In genomic region chr11:6063501-6064214, GRCm38 (mm10) we compare ENCODE assay signal across 11 mouse cellular contexts. TPM values are rescaled to one million over a fixed set of nuclear protein-coding genes. Genes with fewer than 3 reads are reported as not detected.
DNase-seq lines count a peak whose midpoint lies in the region; ATAC-seq and TF ChIP-seq lines count a peak whose summit lies in the region.
"Had no signal": no experiment of that assay in that cellular context is flagged by ENCODE, and none has a peak within 500 bp of the region (broad histone marks: within the 10 kb centered on the region; RNA-seq: fewer than 3 reads in every experiment).

No protein-coding gene starts in this region.

- H3K4me1 ChIP-seq in hindbrain, embryonic 11.5 days (replicated peaks; ENCODE audit: control insufficient read depth, insufficient read depth, low read length) = peaks cover 5% of the 10 kb centered on the region; the same call in 1 of the 2 replicates
- H3K4me1 ChIP-seq in midbrain, postnatal 0 days (ENCODE audit: insufficient read depth, low read length) = peaks cover 22% of the 10 kb centered on the region; the same call in 1 of the 2 replicates

- TF ChIP-seq CTCF in layer of hippocampus, adult 2 months (conservative IDR thresholded peaks at IDR 0.05) = no peak
- TF ChIP-seq CTCF in midbrain, postnatal 0 days (IDR thresholded peaks at IDR 0.05) = no peak

- H3K36me3 ChIP-seq in hindbrain, embryonic 11.5 days (ENCODE audit: control insufficient read depth, insufficient read depth, low read length) = no peaks in the 10 kb centered on the region
- H3K36me3 ChIP-seq in midbrain, postnatal 0 days (ENCODE audit: insufficient read depth, low read length) = no peaks in the 10 kb centered on the region
- H3K36me3 ChIP-seq: liver, embryonic 13.5 days had no signal

- DNase-seq in cerebellum, postnatal 25 days = peak; percentile 59 to 68
- no peak for DNase-seq in layer of hippocampus, adult 2 months (ENCODE audit: low spot score in 2 of 2)
- no peak for DNase-seq in layer of hippocampus, postnatal 25 days (ENCODE audit: extremely low spot score in 1 of 2, low spot score in 1 of 2)
- no peak for DNase-seq in hindbrain, embryonic 11.5 days (ENCODE audit: low spot score)
- no peak for DNase-seq in midbrain, postnatal 0 days (ENCODE audit: low spot score)
- no peak for DNase-seq in spleen, adult 12 weeks (ENCODE audit: low spot score)
- no peak for DNase-seq in frontal cortex, postnatal 10 days (ENCODE audit: low spot score in 2 of 2)
- DNase-seq: B cell, adult 2 months; liver, embryonic 13.5 days had no signal

- WGBS in hindbrain, embryonic 11.5 days = 42% methylated on average over 17 of the region's 17 CpGs
- 45% methylated on average over 17 of the region's 17 CpGs for WGBS in midbrain, postnatal 0 days

- no peak overlapping the region for H3K9ac ChIP-seq in hindbrain, embryonic 11.5 days (ENCODE audit: low read depth, low read length)
- H3K9ac ChIP-seq in midbrain, postnatal 0 days (replicated peaks; ENCODE audit: low read length, poor library complexity, severe bottlenecking) = peak overlapping the region; percentile 93
- H3K9ac ChIP-seq: liver, embryonic 13.5 days had no signal

- H3K9me3 ChIP-seq in hindbrain, embryonic 11.5 days (ENCODE audit: control insufficient read depth, low read length) = no peaks in the 10 kb centered on the region
- H3K9me3 ChIP-seq in midbrain, postnatal 0 days (ENCODE audit: low read length) = no peaks in the 10 kb centered on the region
- H3K9me3 ChIP-seq: liver, embryonic 13.5 days had no signal

- peak overlapping the region; percentile 76 for H3K4me3 ChIP-seq in layer of hippocampus, adult 2 months
- H3K4me3 ChIP-seq in hindbrain, embryonic 11.5 days (ENCODE audit: low read depth, low read length) = peak overlapping the region; percentile 14
- peak overlapping the region; percentile 90 for H3K4me3 ChIP-seq in midbrain, postnatal 0 days (ENCODE audit: low read depth, low read length)
- H3K4me3 ChIP-seq: liver, embryonic 13.5 days had no signal

- H3K27me3 ChIP-seq in hindbrain, embryonic 11.5 days (ENCODE audit: control insufficient read depth, insufficient read depth, low read length) = peaks cover 54% of the 10 kb centered on the region
- no peaks in the 10 kb centered on the region for H3K27me3 ChIP-seq in midbrain, postnatal 0 days (ENCODE audit: insufficient read depth, low read length)

- no peak for ATAC-seq in cerebellum, adult (ENCODE audit: insufficient number of reproducible peaks, low FRiP score, low TSS enrichment)
- no peak for ATAC-seq in hindbrain, embryonic 11.5 days (ENCODE audit: low FRiP score)
- no peak for ATAC-seq in midbrain, postnatal 0 days (ENCODE audit: low FRiP score)
- ATAC-seq: Patski had no signal

- H3K4me2 ChIP-seq in hindbrain, embryonic 11.5 days (replicated peaks; ENCODE audit: low read depth, low read length) = no peak overlapping the region
- peak overlapping the region; percentile 74 for H3K4me2 ChIP-seq in midbrain, postnatal 0 days (ENCODE audit: low read depth, low read length, poor library complexity, severe bottlenecking)
- H3K4me2 ChIP-seq: liver, embryonic 13.5 days had no signal

- H3K27ac ChIP-seq in layer of hippocampus, adult 2 months = peak overlapping the region; percentile 99
- H3K27ac ChIP-seq in hindbrain, embryonic 11.5 days (ENCODE audit: low read depth, low read length) = no peak overlapping the region
- peak overlapping the region; percentile 93 for H3K27ac ChIP-seq in midbrain, postnatal 0 days (ENCODE audit: low read depth, low read length)
- H3K27ac ChIP-seq: liver, embryonic 13.5 days had no signal

RNA-seq across cellular contexts. Expression of gene Camk2b, which starts 2.5 kb away (rescaled TPM):
- 1,000 to 10,000 TPM; 1,149 to 1,215 TPM for total RNA-seq in layer of hippocampus, adult 2 months (2021)
- 1,000 to 10,000 TPM; 1,142 to 1,238 TPM for total RNA-seq in layer of hippocampus, postnatal 25 days (2021)
- polyA plus RNA-seq in hindbrain, embryonic 11.5 days (2014; fragmentation: Nextera tagmentation; extraction: Ambion mirVana) = 3.4 and 3.6 TPM in 2 replicates
- 195 and 225 TPM in 2 replicates for total RNA-seq in midbrain, postnatal 0 days (2014; rRNA removed)
- 199 and 208 TPM in 2 replicates for polyA plus RNA-seq in midbrain, postnatal 0 days (2015; fragmentation: Nextera tagmentation; extraction: Ambion mirVana)

Comparison
In these comparisons a context has a peak if more than half of its experiments do, and no peak if none do; other contexts are left out.
1. DNase-seq: peak in cerebellum, postnatal 25 days (2 of 2); none in layer of hippocampus, adult 2 months (0 of 2), layer of hippocampus, postnatal 25 days (0 of 2), hindbrain, embryonic 11.5 days (single experiment), midbrain, postnatal 0 days (single experiment), spleen, adult 12 weeks (single experiment) and frontal cortex, postnatal 10 days (0 of 2).
2. H3K4me3 ChIP-seq: peak in every context shown above with its lines; median percentile 90 in midbrain, postnatal 0 days; 76 in layer of hippocampus, adult 2 months; 14 in hindbrain, embryonic 11.5 days.